Mouse (Mus musculus) lung, adult 2 months (tissue): Measurements from ENCODE around the gene Ntm.

Experiments used
- CTCF ChIP-seq: fragments of 200-500 bp; IDR thresholded peaks from 2 replicates; pipeline ENCODE4 v1.5.1; 2011; ENCODE audit warnings: mild to moderate bottlenecking, low read length, control low read depth; ENCODE audit not compliant: insufficient read depth
- POLR2A ChIP-seq: fragments of 200-500 bp; IDR thresholded peaks from 2 replicates; pipeline ENCODE4 v1.6.1; 2011; ENCODE audit warnings: low read depth, mild to moderate bottlenecking, control low read depth, low read length, borderline replicate concordance; ENCODE audit errors: extremely low read depth

- no peak for TF ChIP-seq CTCF
- TF ChIP-seq POLR2A, result no peak
Measured at GRCm38 (mm10) chr9:29244006-29244405, 718.9 kb downstream of the Ntm start.
